Mouse (Mus musculus) E14TG2a.4 (cell line): ENCODE results near the gene Cpm.

Experiments used
- CTCF ChIP-seq: conservative IDR thresholded peaks from 2 replicates; pipeline ENCODE4 v1.5.1; 2014; ENCODE audit warnings: low read length
- NANOG ChIP-seq: IDR thresholded peaks from 2 replicates; pipeline ENCODE4 v1.6.1; 2014; ENCODE audit warnings: borderline replicate concordance, low read length, mixed read lengths
- POU5F1 ChIP-seq: IDR thresholded peaks from 2 replicates; pipeline ENCODE4 v1.6.1; 2014; ENCODE audit warnings: low read length, borderline replicate concordance

DNA sequence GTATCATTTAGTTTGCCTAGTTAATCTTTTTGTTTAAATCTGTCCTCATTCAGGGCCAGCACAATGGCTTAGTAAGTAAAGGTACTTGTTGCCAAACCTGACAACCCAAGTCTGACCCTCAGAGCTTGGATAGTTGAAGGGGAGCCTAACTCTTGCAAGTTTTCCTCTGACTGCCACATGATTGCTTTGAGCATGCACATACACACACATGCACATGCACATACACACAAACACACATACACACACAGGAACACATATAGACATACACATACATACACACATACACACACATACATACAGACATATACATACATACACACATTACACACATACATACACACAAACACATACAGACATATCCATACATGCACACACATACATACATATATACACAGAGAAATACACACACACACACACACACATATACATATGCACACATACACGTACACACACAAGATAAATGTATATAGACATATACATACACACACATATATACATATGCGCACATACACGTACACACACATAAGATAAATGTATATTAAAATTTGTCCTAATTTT, 95.6 kb downstream of the Cpm start:
- TF ChIP-seq CTCF (no peak), POU5F1 (no peak), NANOG (no peak)
